Comparison of ENCODE assay signal across 10 mouse cellular contexts in the genomic region with DNA sequence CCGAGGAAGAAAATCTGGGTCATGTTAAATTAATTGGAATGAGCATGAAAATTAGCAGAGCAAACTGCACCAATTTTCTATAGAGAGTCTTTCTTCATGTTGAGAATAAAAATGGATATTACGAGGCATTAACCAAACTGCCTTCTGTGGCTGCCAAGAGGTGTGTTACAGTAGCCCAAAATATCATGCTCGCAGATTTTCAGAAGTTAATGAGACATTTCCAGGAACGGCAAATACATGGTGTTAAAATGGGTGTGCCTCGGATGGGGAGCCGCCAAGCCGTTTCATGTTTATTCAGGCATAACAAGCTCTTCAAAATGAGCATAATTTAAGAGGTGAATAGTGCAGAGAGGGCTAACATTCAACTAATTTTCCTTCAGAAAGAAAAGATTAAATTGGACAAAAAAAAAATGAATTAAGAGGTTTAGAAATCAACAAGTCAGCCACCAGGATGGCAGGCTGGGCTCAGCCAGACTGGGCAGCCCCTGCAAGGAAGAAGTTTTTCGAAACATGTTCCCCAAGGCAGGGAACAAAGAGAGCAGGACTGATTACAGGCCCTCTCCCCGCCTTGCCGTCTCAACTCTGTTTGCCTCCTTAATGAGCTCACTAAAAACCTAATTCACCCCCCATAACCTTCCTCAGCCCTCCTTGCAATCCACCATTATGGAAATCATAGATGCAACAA. TPM values are rescaled to one million over a fixed set of nuclear protein-coding genes. Genes with fewer than 3 reads are reported as not detected.
DNase-seq lines count a peak whose midpoint lies in the region; ATAC-seq and TF ChIP-seq lines count a peak whose summit lies in the region.
"Had no signal": no experiment of that assay in that cellular context is flagged by ENCODE, and none has a peak within 500 bp of the region (broad histone marks: within the 10 kb centered on the region; RNA-seq: fewer than 3 reads in every experiment).

No protein-coding gene starts in this region.

- H3K4me1 ChIP-seq in kidney, embryonic 16.5 days (ENCODE audit: insufficient read depth, low read length) = peaks cover 40% of the 10 kb centered on the region
- peaks cover 43% of the 10 kb centered on the region for H3K4me1 ChIP-seq in hindbrain, embryonic 12.5 days
- H3K4me1 ChIP-seq in midbrain, postnatal 0 days (ENCODE audit: insufficient read depth, low read length) = peaks cover 6% of the 10 kb centered on the region; the same call in 1 of the 2 replicates
- H3K4me1 ChIP-seq in intestine, postnatal 0 days (replicated peaks; ENCODE audit: control insufficient read depth, insufficient read depth, low read length) = no peaks in the 10 kb centered on the region

- H3K4me2 ChIP-seq in kidney, embryonic 16.5 days (replicated peaks; ENCODE audit: low read depth, low read length) = no peak overlapping the region
- 0 out of 2 replicates have a peak overlapping the region, but pooled peaks have one; percentile 37 for H3K4me2 ChIP-seq in hindbrain, embryonic 12.5 days (replicated peaks)
- no peak overlapping the region for H3K4me2 ChIP-seq in midbrain, postnatal 0 days (ENCODE audit: low read depth, low read length, poor library complexity, severe bottlenecking)
- no peak overlapping the region for H3K4me2 ChIP-seq in intestine, postnatal 0 days (replicated peaks; ENCODE audit: low read depth)
- H3K4me2 ChIP-seq: liver, embryonic 12.5 days had no signal

- 28% methylated on average over 10 of the region's 10 CpGs for WGBS in kidney, embryonic 16.5 days
- WGBS in hindbrain, embryonic 12.5 days = 29% methylated on average over 10 of the region's 10 CpGs
- WGBS in midbrain, postnatal 0 days = 31% methylated on average over 10 of the region's 10 CpGs
- WGBS in intestine, postnatal 0 days = 65% methylated on average over 10 of the region's 10 CpGs

- H3K36me3 ChIP-seq in kidney, embryonic 16.5 days (ENCODE audit: insufficient read depth, low read length) = peaks cover 5% of the 10 kb centered on the region
- H3K36me3 ChIP-seq in hindbrain, embryonic 12.5 days = 0 out of 2 replicates have a peak, but pooled peaks cover 6% of the 10 kb centered on the region
- no peaks in the 10 kb centered on the region for H3K36me3 ChIP-seq in midbrain, postnatal 0 days (ENCODE audit: insufficient read depth, low read length)
- no peaks in the 10 kb centered on the region for H3K36me3 ChIP-seq in intestine, postnatal 0 days (ENCODE audit: control insufficient read depth, insufficient read depth)
- H3K36me3 ChIP-seq: liver, embryonic 12.5 days had no signal

- TF ChIP-seq CTCF in midbrain, postnatal 0 days (IDR thresholded peaks at IDR 0.05) = no peak
- TF ChIP-seq CTCF in left cerebral cortex, adult 2 months (IDR thresholded peaks at IDR 0.05) = no peak
- TF ChIP-seq CTCF in intestine, postnatal 0 days (IDR thresholded peaks at IDR 0.05; ENCODE audit: low read depth) = no peak

- intact Hi-C loops in left cerebral cortex, adult 2 months (cut with DNase I) = no loop called here

- no peak overlapping the region for H3K9ac ChIP-seq in kidney, embryonic 16.5 days (replicated peaks; ENCODE audit: low read length)
- H3K9ac ChIP-seq in hindbrain, embryonic 12.5 days = no peak overlapping the region
- no peak overlapping the region for H3K9ac ChIP-seq in midbrain, postnatal 0 days (replicated peaks; ENCODE audit: low read length, poor library complexity, severe bottlenecking)
- no peak overlapping the region for H3K9ac ChIP-seq in intestine, postnatal 0 days (ENCODE audit: low read depth, low read length)
- H3K9ac ChIP-seq: liver, embryonic 12.5 days had no signal

- ATAC-seq in kidney, embryonic 16.5 days (ENCODE audit: low FRiP score, low TSS enrichment) = no peak
- peak; percentile 54 for ATAC-seq in hindbrain, embryonic 12.5 days (ENCODE audit: low FRiP score)
- ATAC-seq in midbrain, postnatal 0 days (ENCODE audit: low FRiP score) = no peak
- ATAC-seq in intestine, postnatal 0 days = no peak
- ATAC-seq: liver, embryonic 12.5 days had no signal

- H3K4me3 ChIP-seq in kidney, embryonic 16.5 days (ENCODE audit: low read length) = no peak overlapping the region
- no peak overlapping the region for H3K4me3 ChIP-seq in hindbrain, embryonic 12.5 days
- H3K4me3 ChIP-seq in midbrain, postnatal 0 days (ENCODE audit: low read depth, low read length) = no peak overlapping the region
- H3K4me3 ChIP-seq in left cerebral cortex, adult 2 months = no peak overlapping the region
- no peak overlapping the region for H3K4me3 ChIP-seq in intestine, postnatal 0 days (ENCODE audit: low read depth, low read length)
- H3K4me3 ChIP-seq: liver, embryonic 12.5 days had no signal

- no peak for DNase-seq in kidney, postnatal 36 days
- DNase-seq in midbrain, postnatal 0 days (ENCODE audit: low spot score) = no peak
- no peak for DNase-seq in left cerebral cortex, adult 2 months (ENCODE audit: extremely low spot score in 1 of 2, low spot score in 2 of 2)
- DNase-seq in cerebellum, adult 18-20 months = no peak
- DNase-seq in adrenal gland, postnatal 36 days = no peak
- DNase-seq: lung, postnatal 4 days had no signal

- H3K27me3 ChIP-seq in kidney, embryonic 16.5 days (ENCODE audit: insufficient read depth, low read length) = no peaks in the 10 kb centered on the region
- H3K27me3 ChIP-seq in hindbrain, embryonic 12.5 days = no peaks in the 10 kb centered on the region
- H3K27me3 ChIP-seq in midbrain, postnatal 0 days (ENCODE audit: insufficient read depth, low read length) = no peaks in the 10 kb centered on the region
- no peaks in the 10 kb centered on the region for H3K27me3 ChIP-seq in intestine, postnatal 0 days (replicated peaks; ENCODE audit: control insufficient read depth, insufficient read depth, low read length)
- H3K27me3 ChIP-seq: liver, embryonic 12.5 days had no signal

- H3K27ac ChIP-seq in kidney, embryonic 16.5 days (ENCODE audit: low read length) = peak overlapping the region; percentile 55
- H3K27ac ChIP-seq in hindbrain, embryonic 12.5 days = peak overlapping the region; percentile 89
- peak overlapping the region; percentile 49; the same call in 1 of the 2 replicates for H3K27ac ChIP-seq in midbrain, postnatal 0 days (ENCODE audit: low read depth, low read length)
- no peak overlapping the region for H3K27ac ChIP-seq in left cerebral cortex, adult 2 months
- no peak overlapping the region for H3K27ac ChIP-seq in intestine, postnatal 0 days (ENCODE audit: low read depth, low read length)
- H3K27ac ChIP-seq: liver, embryonic 12.5 days had no signal

- H3K9me3 ChIP-seq in kidney, embryonic 16.5 days (ENCODE audit: low read length) = no peaks in the 10 kb centered on the region
- H3K9me3 ChIP-seq in hindbrain, embryonic 12.5 days (replicated peaks) = no peaks in the 10 kb centered on the region
- no peaks in the 10 kb centered on the region for H3K9me3 ChIP-seq in midbrain, postnatal 0 days (ENCODE audit: low read length)
- no peaks in the 10 kb centered on the region for H3K9me3 ChIP-seq in intestine, postnatal 0 days (ENCODE audit: control insufficient read depth)
- H3K9me3 ChIP-seq: liver, embryonic 12.5 days had no signal

RNA-seq across cellular contexts. Expression of a gene that starts 46.7 kb away (rescaled TPM):
- 72.6 and 90.3 TPM in 2 replicates for polyA plus RNA-seq in kidney, embryonic 16.5 days (2015; fragmentation: Nextera tagmentation; extraction: Ambion mirVana)
- 130 and 155 TPM in 2 replicates for polyA plus RNA-seq in hindbrain, embryonic 12.5 days (2016; fragmentation: Nextera tagmentation; extraction: Ambion mirVana)
- total RNA-seq in midbrain, postnatal 0 days (2014; rRNA removed) = 121 and 147 TPM in 2 replicates
- 52.1 and 58.3 TPM in 2 replicates for polyA plus RNA-seq in midbrain, postnatal 0 days (2015; fragmentation: Nextera tagmentation; extraction: Ambion mirVana)
- 100 to 1,000 TPM; 110 to 116 TPM for total RNA-seq in left cerebral cortex, adult 2 months (2021)
- 100 to 1,000 TPM; 224 to 238 TPM for total RNA-seq in adrenal gland, postnatal 36 days (2021)
- polyA plus RNA-seq in intestine, postnatal 0 days (2015; fragmentation: Nextera tagmentation; extraction: Ambion mirVana) = 13.1 and 14.0 TPM in 2 replicates

Comparison
In these comparisons a context has a peak if more than half of its experiments do, and no peak if none do; other contexts are left out.
1. H3K27ac ChIP-seq: peak in kidney, embryonic 16.5 days (single experiment), hindbrain, embryonic 12.5 days (single experiment) and midbrain, postnatal 0 days (single experiment); none in left cerebral cortex, adult 2 months (single experiment) and intestine, postnatal 0 days (single experiment).